Mouse (Mus musculus): ENCODE results near the gene Usp22. TPM values are rescaled to one million over a fixed set of nuclear protein-coding genes. Genes with fewer than 3 reads are reported as not detected.

Usp22 gene
- polyA plus RNA-seq, 1 experiment from 2014 or later = 273 TPM

DNA sequence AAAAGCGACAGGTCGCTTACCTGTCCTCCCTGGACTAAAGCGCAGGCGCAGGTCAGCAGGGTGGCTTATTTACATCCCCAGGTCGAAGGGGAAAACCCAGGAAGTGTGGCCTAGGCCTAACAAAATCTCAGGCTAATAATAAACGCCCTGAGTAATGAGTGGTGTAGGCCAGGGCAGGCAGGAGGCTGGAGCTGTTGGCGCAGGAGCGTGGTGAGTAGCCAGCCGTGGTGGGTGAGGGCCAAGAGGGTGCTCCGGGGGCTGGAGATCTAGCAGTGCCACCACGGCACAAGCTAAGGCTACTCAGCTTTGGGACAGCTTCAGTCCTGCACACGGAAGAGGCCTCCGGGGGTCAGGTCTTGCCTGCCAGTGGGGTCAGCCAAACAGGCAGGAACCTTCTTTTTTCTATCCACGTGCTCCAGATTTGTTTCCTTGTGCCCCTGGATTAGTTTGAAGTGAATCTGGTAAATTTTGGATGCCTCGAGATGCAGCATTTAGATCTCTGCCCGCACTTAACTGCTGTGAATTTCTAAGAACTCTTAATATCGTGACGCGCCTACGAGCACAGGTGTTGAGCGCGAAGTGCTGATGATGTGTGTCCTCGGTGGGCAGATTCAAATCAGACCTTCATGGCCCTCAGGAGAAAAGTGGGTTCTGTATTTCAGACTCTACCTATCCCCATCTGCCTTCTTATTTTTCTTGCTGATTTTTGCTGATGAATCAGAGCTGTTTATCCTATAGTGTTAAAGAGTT lies 48.1 kb downstream of the Usp22 start, which contains the start of gene Tnfrsf13b:
Gene Tnfrsf13b (plus strand): TSS at position 150 of the 750 bp plus-strand sequence.
- Histone ChIP-seq H3K36me3 (ENCODE audit: control insufficient read depth, insufficient read depth, low read length) (no peaks in the 10 kb centered on the region), H3K27ac (ENCODE audit: low read depth, low read length) (no peak within 1 kb of the TSS), H3K4me2 (replicated peaks; ENCODE audit: low read depth, low read length) (no peak within 1 kb of the TSS), H3K9ac (ENCODE audit: low read depth, low read length) (no peak within 1 kb of the TSS), H3K9me3 (ENCODE audit: control insufficient read depth, low read length) (no peaks in the 10 kb centered on the region), H3K27me3 (ENCODE audit: control insufficient read depth, insufficient read depth, low read length) (no peaks in the 10 kb centered on the region), H3K4me1 (replicated peaks; ENCODE audit: control insufficient read depth, insufficient read depth, low read length) (no peaks in the 10 kb centered on the region), H3K4me3 (ENCODE audit: low read depth, low read length) (no peak within 1 kb of the TSS)
- no peak for ATAC-seq (ENCODE audit: low FRiP score)
- 90% methylated on average over 23 of the region's 23 CpGs for WGBS
- DNase-seq (ENCODE audit: low spot score) = no peak

- H3K4me3 ChIP-seq (ENCODE audit: low read depth, low read length) = no peak overlapping the region
- H3K4me1 ChIP-seq (replicated peaks; ENCODE audit: control insufficient read depth, insufficient read depth, low read length) = no peaks in the 10 kb centered on the region
- H3K9me3 ChIP-seq (ENCODE audit: control insufficient read depth, low read length) = no peaks in the 10 kb centered on the region
- 89% methylated on average over 5 of the region's 5 CpGs for WGBS
- no peaks in the 10 kb centered on the region for H3K36me3 ChIP-seq (ENCODE audit: control insufficient read depth, insufficient read depth, low read length)
- no peak for ATAC-seq (ENCODE audit: low FRiP score)
- no peak for DNase-seq (ENCODE audit: low spot score)
- no peak overlapping the region for H3K27ac ChIP-seq (ENCODE audit: low read depth, low read length)
- H3K4me2 ChIP-seq (replicated peaks; ENCODE audit: low read depth, low read length) = no peak overlapping the region
- H3K27me3 ChIP-seq (ENCODE audit: control insufficient read depth, insufficient read depth, low read length) = no peaks in the 10 kb centered on the region
- no peak overlapping the region for H3K9ac ChIP-seq (ENCODE audit: low read depth, low read length)
These were observed 48.9 kb downstream of the Usp22 start for GRCm38 (mm10) chr11:61125970-61126369.

DNA sequence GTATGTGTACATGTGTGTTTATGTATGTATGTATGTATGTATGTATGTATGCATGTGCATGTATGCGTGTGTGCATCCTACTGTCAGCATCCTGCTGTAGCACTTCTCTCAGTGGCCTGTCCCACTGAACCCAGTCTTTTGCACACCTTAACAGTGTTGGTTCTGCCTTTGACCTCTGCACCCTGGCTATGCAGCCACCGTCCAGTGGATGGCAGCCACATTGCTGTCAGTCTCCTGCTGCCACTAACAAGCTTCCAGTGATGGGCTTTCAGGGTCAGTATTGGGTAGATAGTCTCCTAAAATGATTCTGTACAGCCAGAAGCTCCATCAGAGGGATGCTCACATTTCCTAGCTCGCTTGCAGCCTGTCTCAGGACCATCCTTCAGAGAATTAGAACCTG lies 51.0 kb downstream of the Usp22 start:
- ATAC-seq (ENCODE audit: low FRiP score) (no peak), DNase-seq (ENCODE audit: low spot score) (no peak)
- Histone ChIP-seq H3K4me2 (replicated peaks; ENCODE audit: low read depth, low read length) (no peak overlapping the region), H3K36me3 (ENCODE audit: control insufficient read depth, insufficient read depth, low read length) (no peaks in the 10 kb centered on the region), H3K9ac (ENCODE audit: low read depth, low read length) (no peak overlapping the region), H3K4me1 (replicated peaks; ENCODE audit: control insufficient read depth, insufficient read depth, low read length) (no peaks in the 10 kb centered on the region), H3K9me3 (ENCODE audit: control insufficient read depth, low read length) (no peaks in the 10 kb centered on the region), H3K4me3 (ENCODE audit: low read depth, low read length) (no peak overlapping the region), H3K27ac (ENCODE audit: low read depth, low read length) (no peak overlapping the region), H3K27me3 (ENCODE audit: control insufficient read depth, insufficient read depth, low read length) (no peaks in the 10 kb centered on the region)
- WGBS = 73% methylated on average over 3 of the region's 3 CpGs

DNA sequence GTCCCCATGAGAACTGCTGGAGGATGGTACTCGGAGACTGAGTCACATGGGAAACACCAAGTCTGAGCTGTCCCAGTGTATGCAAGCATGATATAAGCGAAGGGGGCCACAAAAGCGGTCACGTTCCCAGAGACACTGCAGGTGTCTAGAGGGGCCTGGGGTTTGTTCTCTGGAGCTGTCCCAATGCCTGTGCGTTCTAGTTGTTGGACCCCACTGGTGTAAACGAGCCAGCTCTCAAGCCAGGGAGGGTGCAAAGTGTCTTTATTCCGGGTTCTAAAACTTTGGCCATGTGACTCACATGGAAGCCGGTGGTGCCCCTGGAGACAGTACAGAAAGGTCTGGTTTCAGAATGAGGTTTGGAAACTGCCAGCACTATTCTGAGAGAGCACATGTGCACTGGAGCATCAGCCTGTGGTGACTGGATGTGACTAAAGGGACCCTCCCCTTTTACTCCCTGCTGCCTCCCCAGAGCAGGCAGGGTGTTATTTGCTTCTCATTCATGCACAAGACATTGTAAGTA lies 52.0 kb downstream of the Usp22 start:
- Histone ChIP-seq H3K36me3 (ENCODE audit: control insufficient read depth, insufficient read depth, low read length) (no peaks in the 10 kb centered on the region), H3K9ac (ENCODE audit: low read depth, low read length) (no peak overlapping the region), H3K27me3 (ENCODE audit: control insufficient read depth, insufficient read depth, low read length) (no peaks in the 10 kb centered on the region), H3K27ac (ENCODE audit: low read depth, low read length) (no peak overlapping the region), H3K4me3 (ENCODE audit: low read depth, low read length) (no peak overlapping the region), H3K4me1 (replicated peaks; ENCODE audit: control insufficient read depth, insufficient read depth, low read length) (no peaks in the 10 kb centered on the region), H3K9me3 (ENCODE audit: control insufficient read depth, low read length) (no peaks in the 10 kb centered on the region), H3K4me2 (replicated peaks; ENCODE audit: low read depth, low read length) (no peak overlapping the region)
- DNase-seq (ENCODE audit: low spot score) = no peak
- WGBS = 93% methylated on average over 8 of the region's 8 CpGs
- ATAC-seq (ENCODE audit: low FRiP score) = no peak

GRCm38 (mm10) chr11:61122283-61122768 lies 52.5 kb downstream of the Usp22 start:
- Histone ChIP-seq H3K4me1 (replicated peaks; ENCODE audit: control insufficient read depth, insufficient read depth, low read length) (no peaks in the 10 kb centered on the region), H3K9me3 (ENCODE audit: control insufficient read depth, low read length) (no peaks in the 10 kb centered on the region), H3K4me3 (ENCODE audit: low read depth, low read length) (no peak overlapping the region), H3K27ac (ENCODE audit: low read depth, low read length) (no peak overlapping the region), H3K36me3 (ENCODE audit: control insufficient read depth, insufficient read depth, low read length) (no peaks in the 10 kb centered on the region), H3K9ac (ENCODE audit: low read depth, low read length) (no peak overlapping the region), H3K27me3 (ENCODE audit: control insufficient read depth, insufficient read depth, low read length) (no peaks in the 10 kb centered on the region), H3K4me2 (replicated peaks; ENCODE audit: low read depth, low read length) (no peak overlapping the region)
- no peak for ATAC-seq (ENCODE audit: low FRiP score)
- DNase-seq (ENCODE audit: low spot score) = no peak
- 87% methylated on average over 9 of the region's 9 CpGs for whole genome bisulfite sequencing

DNA sequence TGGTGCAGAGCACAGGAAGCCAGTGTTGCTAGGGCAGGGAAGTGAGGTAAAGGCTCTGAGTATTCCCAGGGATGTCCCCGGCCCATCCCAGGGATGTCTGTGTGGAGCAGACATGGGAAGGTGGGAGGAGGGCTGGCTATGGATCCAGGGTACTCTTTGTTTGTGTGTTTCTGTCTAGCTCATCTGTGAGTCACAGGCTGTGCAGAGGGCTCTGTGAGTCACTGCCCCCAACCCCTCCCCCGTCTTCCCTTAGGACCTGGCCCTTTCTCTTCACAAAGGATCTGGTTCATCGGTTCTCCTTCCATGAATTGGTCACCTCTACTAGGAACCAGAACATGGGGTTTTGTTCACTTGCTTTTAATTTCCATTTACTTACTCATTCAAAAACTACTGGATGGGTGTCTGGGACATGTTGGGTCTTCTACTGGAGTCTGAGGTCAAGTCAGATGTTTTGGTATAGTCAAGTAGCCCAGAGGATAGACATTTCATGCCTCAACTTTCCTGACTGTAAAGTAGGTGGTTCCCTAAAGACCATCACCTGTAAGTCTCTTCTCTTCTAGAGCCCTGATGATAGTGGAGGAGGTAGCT lies 54.8 kb downstream of the Usp22 start:
- no peak overlapping the region for H3K4me2 ChIP-seq (replicated peaks; ENCODE audit: low read depth, low read length)
- H3K36me3 ChIP-seq (ENCODE audit: control insufficient read depth, insufficient read depth, low read length) = no peaks in the 10 kb centered on the region
- no peak overlapping the region for H3K9ac ChIP-seq (ENCODE audit: low read depth, low read length)
- H3K9me3 ChIP-seq (ENCODE audit: control insufficient read depth, low read length) = no peaks in the 10 kb centered on the region
- 93% methylated on average over 3 of the region's 3 CpGs for WGBS
- H3K4me1 ChIP-seq (replicated peaks; ENCODE audit: control insufficient read depth, insufficient read depth, low read length) = no peaks in the 10 kb centered on the region
- no peaks in the 10 kb centered on the region for H3K27me3 ChIP-seq (ENCODE audit: control insufficient read depth, insufficient read depth, low read length)
- H3K27ac ChIP-seq (ENCODE audit: low read depth, low read length) = no peak overlapping the region
- ATAC-seq (ENCODE audit: low FRiP score) = no peak
- DNase-seq (ENCODE audit: low spot score) = no peak
- no peak overlapping the region for H3K4me3 ChIP-seq (ENCODE audit: low read depth, low read length)

DNA sequence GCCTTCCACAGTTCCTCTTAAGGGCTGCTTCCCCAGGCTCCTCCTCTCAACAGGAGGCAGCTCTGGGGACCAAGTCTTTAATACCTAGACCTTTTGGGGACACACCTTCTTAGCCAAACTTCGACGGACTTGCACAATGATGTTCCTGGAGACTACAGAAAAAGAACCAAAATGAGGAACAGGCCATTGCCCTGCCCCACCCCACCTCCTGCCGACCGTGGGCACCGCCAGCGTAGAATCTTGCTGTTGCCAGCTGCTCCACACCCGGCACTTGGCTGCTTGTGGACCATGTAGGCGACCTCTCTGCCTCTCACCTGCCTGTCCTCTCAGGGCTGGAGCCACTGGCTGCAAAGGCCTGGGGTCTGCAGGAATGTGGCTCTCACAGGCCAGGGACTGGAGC lies 58.6 kb downstream of the Usp22 start:
- Histone ChIP-seq H3K4me2 (replicated peaks; ENCODE audit: low read depth, low read length) (no peak overlapping the region), H3K4me1 (replicated peaks; ENCODE audit: control insufficient read depth, insufficient read depth, low read length) (no peaks in the 10 kb centered on the region), H3K9me3 (ENCODE audit: control insufficient read depth, low read length) (no peaks in the 10 kb centered on the region), H3K9ac (ENCODE audit: low read depth, low read length) (no peak overlapping the region), H3K36me3 (ENCODE audit: control insufficient read depth, insufficient read depth, low read length) (no peaks in the 10 kb centered on the region), H3K4me3 (ENCODE audit: low read depth, low read length) (no peak overlapping the region), H3K27ac (ENCODE audit: low read depth, low read length) (no peak overlapping the region), H3K27me3 (ENCODE audit: control insufficient read depth, insufficient read depth, low read length) (no peaks in the 10 kb centered on the region)
- ATAC-seq (ENCODE audit: low FRiP score) (no peak), DNase-seq (ENCODE audit: low spot score) (no peak)
- WGBS = 69% methylated on average over 8 of the region's 8 CpGs

DNA sequence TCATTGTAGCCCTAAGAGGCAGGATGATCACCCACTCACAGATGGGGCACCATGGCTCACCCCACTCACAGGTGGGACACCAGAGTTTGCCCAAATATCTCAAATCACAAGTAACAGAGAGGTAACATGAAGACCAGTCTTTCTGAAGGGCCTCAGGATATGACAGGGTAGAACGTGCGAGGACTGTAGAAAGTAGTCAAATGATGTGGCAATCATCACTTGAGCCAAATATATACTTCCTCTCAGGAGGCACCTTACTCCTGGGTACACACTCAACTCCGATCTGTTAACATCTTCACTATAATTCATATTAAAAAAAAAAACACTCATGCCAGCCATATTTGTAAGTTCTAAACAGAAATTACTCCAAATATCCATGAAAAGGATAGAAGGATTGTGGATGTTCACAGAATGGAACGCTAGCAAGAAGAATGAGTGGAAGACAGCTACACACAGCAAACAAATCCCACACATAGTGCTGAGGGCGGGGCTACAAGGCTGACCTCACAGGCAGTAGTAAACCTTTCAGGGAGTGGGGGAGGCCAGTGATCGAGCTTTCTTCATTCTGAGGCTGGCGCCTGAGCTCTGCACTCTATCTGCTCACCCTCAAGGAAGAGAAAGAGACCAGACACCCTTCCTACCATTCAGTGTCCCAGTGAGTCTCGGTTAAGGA lies 62.4 kb downstream of the Usp22 start:
- no peaks in the 10 kb centered on the region for H3K27me3 ChIP-seq (ENCODE audit: control insufficient read depth, insufficient read depth, low read length)
- no peaks in the 10 kb centered on the region for H3K9me3 ChIP-seq (ENCODE audit: control insufficient read depth, low read length)
- no peak for DNase-seq (ENCODE audit: low spot score)
- no peak overlapping the region for H3K27ac ChIP-seq (ENCODE audit: low read depth, low read length)
- WGBS = 89% methylated on average over 8 of the region's 8 CpGs
- H3K4me3 ChIP-seq (ENCODE audit: low read depth, low read length) = no peak overlapping the region
- no peaks in the 10 kb centered on the region for H3K4me1 ChIP-seq (replicated peaks; ENCODE audit: control insufficient read depth, insufficient read depth, low read length)
- no peak overlapping the region for H3K9ac ChIP-seq (ENCODE audit: low read depth, low read length)
- no peaks in the 10 kb centered on the region for H3K36me3 ChIP-seq (ENCODE audit: control insufficient read depth, insufficient read depth, low read length)
- H3K4me2 ChIP-seq (replicated peaks; ENCODE audit: low read depth, low read length) = no peak overlapping the region
- no peak for ATAC-seq (ENCODE audit: low FRiP score)

All from hindbrain, embryonic 11.5 days (tissue).